ENCODE assay signal across 13 mouse cellular contexts in genomic region chr7:116808475-116808874, GRCm38 (mm10).
"Had no signal": no experiment of that assay in that cellular context is flagged by ENCODE, and none has a peak within 500 bp of the region (broad histone marks: within the 10 kb centered on the region; RNA-seq: fewer than 3 reads in every experiment).

No protein-coding gene starts in this region.

- DNase-seq: kidney, adult 9 months; kidney, postnatal 36 days; lung, embryonic 14.5 days; lung, postnatal 10 days; lung, postnatal 4 days; right cerebral cortex, adult 18-20 months; right cerebral cortex, postnatal 25 days; thymus, postnatal 4 days had no signal

- H3K27ac ChIP-seq: kidney, postnatal 0 days; limb, embryonic 10.5 days; liver, embryonic 15.5 days; midbrain, embryonic 12.5 days had no signal

- H3K9ac ChIP-seq: liver, embryonic 15.5 days; lung, embryonic 14.5 days; midbrain, embryonic 12.5 days had no signal

- H3K4me3 ChIP-seq: limb, embryonic 10.5 days; liver, embryonic 15.5 days; midbrain, embryonic 12.5 days had no signal

- H3K9me3 ChIP-seq: limb, embryonic 10.5 days; liver, embryonic 15.5 days; midbrain, embryonic 12.5 days had no signal

- H3K27me3 ChIP-seq: liver, embryonic 15.5 days; midbrain, embryonic 12.5 days had no signal

- H3K4me1 ChIP-seq: limb, embryonic 10.5 days; liver, embryonic 15.5 days had no signal

- H3K36me3 ChIP-seq: limb, embryonic 10.5 days; liver, embryonic 15.5 days; midbrain, embryonic 12.5 days had no signal

- H3K4me2 ChIP-seq: liver, embryonic 11.5 days; liver, embryonic 15.5 days; lung, embryonic 14.5 days; midbrain, embryonic 12.5 days had no signal
